Mouse (Mus musculus) hindbrain, postnatal 0 days (tissue): ENCODE data around the gene Atxn7. TPM values are rescaled to one million over a fixed set of nuclear protein-coding genes. Genes with fewer than 3 reads are reported as not detected.

Experiments used
- ATAC-seq: fragments of 200-750 bp; cut with Nextera tagmentation; 2 replicates; pipeline ENCODE4 v1.8.0; 2017; ENCODE audit warnings: mild to moderate bottlenecking, moderate TSS enrichment, moderate library complexity
- DNase-seq: peaks from one replicate; pipeline ENCODE4 v3.0.0-alpha.2; 2015; ENCODE audit warnings: low spot score
- H3K27ac ChIP-seq: fragments of 300-500 bp; sonication (generic); 2 replicates; pipeline ENCODE4 v1.5.1; 2014; ENCODE audit warnings: mild to moderate bottlenecking
- H3K27me3 ChIP-seq: fragments of 300-500 bp; sonication (generic); 2 replicates; pipeline ENCODE4 v1.6.1; 2014; ENCODE audit warnings: low read length, mixed read lengths; ENCODE audit not compliant: insufficient read depth
- H3K36me3 ChIP-seq: fragments of 300-500 bp; sonication (generic); 2 replicates; pipeline ENCODE4 v1.6.1; 2014; ENCODE audit warnings: low read length, mixed read lengths; ENCODE audit not compliant: insufficient read depth
- H3K4me1 ChIP-seq: fragments of 300-500 bp; sonication (generic); 2 replicates; pipeline ENCODE4 v1.6.1; 2014; ENCODE audit warnings: antibody characterized with exemption, low read length, mixed read lengths; ENCODE audit not compliant: insufficient read depth
- H3K4me2 ChIP-seq: fragments of 300-500 bp; sonication (generic); 2 replicates; pipeline ENCODE4 v1.6.1; 2014; ENCODE audit warnings: low read depth, mild to moderate bottlenecking, low read length, moderate library complexity, mixed read lengths
- H3K4me3 ChIP-seq: fragments of 300-500 bp; sonication (generic); 2 replicates; pipeline ENCODE4 v1.5.1; 2014; ENCODE audit warnings: low read length
- H3K9ac ChIP-seq: fragments of 300-500 bp; sonication (generic); replicated peaks from 2 replicates; pipeline ENCODE4 v1.6.1; 2014; ENCODE audit warnings: mild to moderate bottlenecking, low read length, moderate library complexity, mixed read lengths
- H3K9me3 ChIP-seq: fragments of 300-500 bp; sonication (generic); 2 replicates; pipeline ENCODE4 v1.6.1; 2016; ENCODE audit warnings: low read length, mixed read lengths
- CTCF ChIP-seq: IDR thresholded peaks from 2 replicates; pipeline ENCODE4 v1.5.1; 2016; ENCODE audit warnings: antibody characterized with exemption, control low read depth, low read depth
- WGBS: fragments of 180-500 bp; shearing (Covaris S2); extraction: QIAGEN DNeasy Blood & Tissue Kit; methylation state at CpG from one replicate; pipeline ENCODE4 v1.1.7; 2014; 5-methylcytosine and 5-hydroxymethylcytosine counted together
- polyA plus RNA-seq: library from polyadenylated mRNA; unstranded; fragments of >200 nt; fragmentation: Nextera tagmentation; extraction: Ambion mirVana; gene quantifications from 2 replicates; pipeline ENCODE4 v1.2.1, GENCODE M21; 2015
- total RNA-seq: library from RNA; depleted of rRNA; stranded (reverse); fragments of >200 nt; gene quantifications from 2 replicates; pipeline ENCODE4 v1.2.3, GENCODE M21; 2014; rRNA removed

Gene Atxn7
- total and polyA plus RNA-seq, 2 experiments from 2014 or later: 2.9 to 11.7 TPM

- H3K27me3 ChIP-seq: no peaks in the 10 kb centered on the region
- no peak for DNase-seq
- TF ChIP-seq CTCF: no peak
Measured at GRCm38 (mm10) chr14:14104213-14104929, 143.1 kb downstream of the Atxn7 start.

GRCm38 (mm10) chr14:14104930-14105318 is 143.7 kb downstream of the Atxn7 start:
- Histone ChIP-seq H3K4me2 (no peak overlapping the region), H3K4me3 (no peak overlapping the region), H3K9me3 (no peaks in the 10 kb centered on the region), H3K9ac (no peak overlapping the region), H3K36me3 (peaks cover 27% of the 10 kb centered on the region), H3K4me1 (no peaks in the 10 kb centered on the region), H3K27me3 (no peaks in the 10 kb centered on the region), H3K27ac (no peak overlapping the region)
- no peak for TF ChIP-seq CTCF
- 81% methylated on average over 2 of the region's 2 CpGs for WGBS
- DNase-seq: no peak
- ATAC-seq: no peak

More at GRCm38 (mm10) chr14:14104213-14104929, 143.1 kb downstream of the Atxn7 start:
- no peak overlapping the region for H3K4me2 ChIP-seq
- H3K4me3 ChIP-seq: no peak overlapping the region
- H3K9me3 ChIP-seq: no peaks in the 10 kb centered on the region
- peaks cover 26% of the 10 kb centered on the region for H3K36me3 ChIP-seq
- WGBS: 75% methylated on average over 13 of the region's 13 CpGs
- ATAC-seq: no peak
- no peak overlapping the region for H3K27ac ChIP-seq
- H3K9ac ChIP-seq: no peak overlapping the region
- H3K4me1 ChIP-seq: no peaks in the 10 kb centered on the region

DNA sequence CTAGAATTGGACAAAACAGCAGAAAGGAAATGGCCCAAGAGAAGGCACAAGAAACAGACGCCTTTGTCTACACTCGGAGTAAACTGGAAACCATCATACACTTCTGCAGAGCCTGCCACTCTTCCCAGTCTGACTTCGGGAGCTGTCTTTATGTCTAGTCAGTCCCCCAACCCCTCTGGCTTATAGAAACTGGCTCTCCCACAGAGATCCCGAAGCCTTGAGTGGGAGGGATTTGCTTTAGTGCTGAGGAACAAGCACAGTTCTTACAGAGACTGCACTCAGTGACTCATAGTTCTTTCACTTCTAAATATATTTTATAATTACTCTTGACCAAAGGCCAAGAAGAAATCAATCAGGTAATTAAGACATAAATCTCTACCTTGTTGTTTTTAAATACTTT is 149.5 kb downstream of the Atxn7 start:
- 77% methylated on average over 4 of the region's 4 CpGs for WGBS
- ATAC-seq: no peak
- Histone ChIP-seq H3K9ac (no peak overlapping the region), H3K27ac (no peak overlapping the region), H3K27me3 (no peaks in the 10 kb centered on the region), H3K4me3 (no peak overlapping the region), H3K4me2 (no peak overlapping the region), H3K9me3 (no peaks in the 10 kb centered on the region), H3K4me1 (no peaks in the 10 kb centered on the region), H3K36me3 (peaks cover 49% of the 10 kb centered on the region)
- TF ChIP-seq CTCF: no peak
- no peak for DNase-seq

- TF ChIP-seq CTCF: peak; percentile 99
- Histone ChIP-seq H3K27me3 (no peaks in the 10 kb centered on the region), H3K27ac (peak within 1 kb of the TSS; percentile 90), H3K9me3 (no peaks in the 10 kb centered on the region), H3K4me3 (peak within 1 kb of the TSS; percentile 99), H3K4me2 (peak within 1 kb of the TSS; percentile 83), H3K9ac (peak within 1 kb of the TSS; percentile 99), H3K36me3 (peaks cover 11% of the 10 kb centered on the region), H3K4me1 (peaks cover 9% of the 10 kb centered on the region)
- ATAC-seq: peak; percentile 97
- under 1% methylated on average over 68 of the region's 68 CpGs for WGBS
- DNase-seq: peak; percentile 94
Measured at GRCm38 (mm10) chr14:14120230-14121096, 159.2 kb downstream of the Atxn7 start, which contains the start of gene Psmd6. TSS of gene Psmd6 (minus strand) at chr14:14120984.

Other genes with a start within 250 kb of the Atxn7 start
- gene Gm281, start 47.0 kb upstream of the Atxn7 start, total RNA-seq: not detected in 2 replicates
- not detected in 2 replicates for gene Gm281, start 47.0 kb upstream of the Atxn7 start, polyA plus RNA-seq
- gene Thoc7, start 412 bp downstream of the Atxn7 start, total RNA-seq: 38.1 and 46.5 TPM in 2 replicates
- gene Thoc7, start 412 bp downstream of the Atxn7 start, polyA plus RNA-seq: 211 and 226 TPM in 2 replicates
- 101 and 105 TPM in 2 replicates for gene Psmd6, start 159.5 kb downstream of the Atxn7 start, total RNA-seq
- gene Psmd6, start 159.5 kb downstream of the Atxn7 start, polyA plus RNA-seq: 233 and 235 TPM in 2 replicates
- gene Olfr720, start 225.4 kb downstream of the Atxn7 start, total RNA-seq: not detected in 2 replicates
- not detected in 2 replicates for gene Olfr720, start 225.4 kb downstream of the Atxn7 start, polyA plus RNA-seq